Mouse (Mus musculus) kidney, adult 2 months (tissue): Measurements from ENCODE around the gene Vsir.
A peak's percentile ranks its signal among the peaks of the same experiment; 100 is the strongest.

Experiments
- CTCF ChIP-seq: fragments of 200-500 bp; conservative IDR thresholded peaks from 2 replicates; pipeline ENCODE4 v1.5.1; 2011; ENCODE audit warnings: low read depth, mild to moderate bottlenecking, control low read depth, low read length, moderate library complexity, mixed read lengths; ENCODE audit not compliant: insufficient read depth, insufficient read length
- POLR2A ChIP-seq: fragments of 200-500 bp; IDR thresholded peaks from one replicate; pipeline ENCODE4 v1.6.1; 2011; ENCODE audit warnings: low read depth, low read length, control low read depth

DNA sequence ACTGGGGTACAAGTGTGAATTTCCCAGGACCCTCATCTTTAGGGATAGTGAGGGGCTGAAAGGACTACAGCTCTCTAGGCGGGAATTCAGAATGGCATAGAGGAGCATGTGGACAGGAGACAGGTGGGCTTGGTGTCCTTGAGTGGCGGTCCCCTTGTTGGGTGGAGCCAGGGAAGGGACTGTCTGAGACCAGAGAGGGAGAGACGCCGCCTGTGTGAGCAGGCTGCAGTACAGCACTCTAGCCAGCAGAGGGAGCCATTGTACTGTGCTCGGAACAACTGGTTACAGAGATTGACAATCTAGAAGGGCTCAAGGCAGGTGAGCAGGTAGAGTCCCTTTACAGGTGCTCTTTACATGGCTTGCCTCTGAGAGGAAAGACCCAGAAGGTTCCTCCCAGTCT is 61.2 kb downstream of the Vsir start:
- TF ChIP-seq POLR2A (no peak), CTCF (peak; percentile 94)
